Comparison of ENCODE assay signal across 28 mouse cellular contexts in the genomic region with DNA sequence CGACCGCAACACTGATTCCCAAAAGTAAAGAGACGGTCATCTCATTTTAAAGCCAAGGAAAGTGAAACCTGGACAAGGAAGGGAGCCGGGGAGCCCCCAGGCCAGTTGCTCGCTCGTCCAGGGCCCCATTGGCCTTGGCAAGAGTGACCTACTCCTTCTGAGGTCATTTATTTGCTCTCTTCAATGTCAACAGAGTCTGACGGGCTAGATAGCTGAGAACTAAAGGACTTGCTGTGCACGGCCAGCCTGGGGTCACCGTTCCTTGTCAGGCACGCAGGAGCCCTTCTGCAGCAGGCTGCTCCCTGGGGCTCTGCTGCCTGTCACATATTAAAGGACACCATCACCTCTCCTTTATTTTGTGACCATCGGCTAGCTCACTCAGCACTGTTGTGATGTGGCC. TPM values are rescaled to one million over a fixed set of nuclear protein-coding genes. Genes with fewer than 3 reads are reported as not detected.
A peak's percentile ranks its signal among the peaks of the same experiment; 100 is the strongest.
DNase-seq lines count a peak whose midpoint lies in the region; ATAC-seq and TF ChIP-seq lines count a peak whose summit lies in the region.
"Had no signal": no experiment of that assay in that cellular context is flagged by ENCODE, and none has a peak within 500 bp of the region (broad histone marks: within the 10 kb centered on the region; RNA-seq: fewer than 3 reads in every experiment).

No protein-coding gene starts in this region.

- H3K27ac ChIP-seq in liver, adult 2 months (replicated peaks; ENCODE audit: insufficient read depth, low read depth, low read length) = no peak overlapping the region
- no peak overlapping the region for H3K27ac ChIP-seq in liver, embryonic 12.5 days
- no peak overlapping the region for H3K27ac ChIP-seq in liver, embryonic 14.5 days
- H3K27ac ChIP-seq in liver, postnatal 0 days (ENCODE audit: low read depth) = peak overlapping the region; percentile 62
- H3K27ac ChIP-seq: embryonic facial prominence, embryonic 10.5 days; embryonic facial prominence, embryonic 13.5 days; forebrain, embryonic 12.5 days; forebrain, embryonic 15.5 days; heart, adult 2 months; hindbrain, embryonic 12.5 days had no signal

- TF ChIP-seq CTCF in liver, adult 2 months (IDR thresholded peaks at IDR 0.05; ENCODE audit: low read depth, low read length) = no peak
- TF ChIP-seq CTCF in liver, embryonic 14.5 days (IDR thresholded peaks at IDR 0.05; ENCODE audit: low read depth) = no peak
- no peak for TF ChIP-seq CTCF in liver, postnatal 0 days (IDR thresholded peaks at IDR 0.05; ENCODE audit: low read depth)

- no peak for TF ChIP-seq POLR2A in liver, adult 2 months (IDR thresholded peaks at IDR 0.05; ENCODE audit: extremely low read depth, insufficient read depth, low read length)

- no peaks in the 10 kb centered on the region; the same call in 1 of the 2 replicates for H3K27me3 ChIP-seq in liver, adult 2 months (ENCODE audit: control insufficient read depth, insufficient read depth, low read length)
- peaks cover 48% of the 10 kb centered on the region for H3K27me3 ChIP-seq in liver, embryonic 12.5 days (replicated peaks)
- H3K27me3 ChIP-seq in liver, embryonic 14.5 days (ENCODE audit: control insufficient read depth, insufficient read depth, low read length) = peaks cover 5% of the 10 kb centered on the region; the same call in 1 of the 2 replicates
- H3K27me3 ChIP-seq in liver, postnatal 0 days (ENCODE audit: insufficient read depth, low read length) = peaks cover 5% of the 10 kb centered on the region; the same call in 1 of the 2 replicates

- H3K4me1 ChIP-seq in liver, adult 2 months (ENCODE audit: control insufficient read depth, insufficient read depth, low read length) = no peaks in the 10 kb centered on the region; the same call in 1 of the 2 replicates
- peaks cover 14% of the 10 kb centered on the region; the same call in 1 of the 2 replicates for H3K4me1 ChIP-seq in liver, embryonic 12.5 days
- H3K4me1 ChIP-seq in liver, embryonic 14.5 days (replicated peaks; ENCODE audit: control insufficient read depth in 2 of 2, insufficient read depth in 2 of 2, low read length in 1 of 2) = no peaks in the 10 kb centered on the region; a peak in 1 of 4 replicates
- peaks cover 16% of the 10 kb centered on the region; the same call in 1 of the 2 replicates for H3K4me1 ChIP-seq in liver, postnatal 0 days (ENCODE audit: insufficient read depth)

- H3K4me2 ChIP-seq in liver, embryonic 12.5 days = peak overlapping the region; percentile 48; the same call in 1 of the 2 replicates
- H3K4me2 ChIP-seq in liver, embryonic 14.5 days (ENCODE audit: low read depth) = peak overlapping the region; percentile 36
- H3K4me2 ChIP-seq in liver, postnatal 0 days (ENCODE audit: low read depth, low read length) = peak overlapping the region; percentile 66
- H3K4me2 ChIP-seq: embryonic facial prominence, embryonic 13.5 days; forebrain, embryonic 12.5 days; forebrain, embryonic 15.5 days; heart, embryonic 11.5 days; hindbrain, embryonic 12.5 days had no signal

- peak; percentile 39 for DNase-seq in liver, adult 2 months (ENCODE audit: extremely low read depth, low read depth, low spot score)
- no peak for DNase-seq in liver
- DNase-seq in liver, embryonic 14.5 days (ENCODE audit: low read depth in 3 of 3, low spot score in 3 of 3) = no peak
- DNase-seq in liver, postnatal 0 days = no peak
- no peak for DNase-seq in ovary, postnatal 14 days (ENCODE audit: low spot score)
- no peak for DNase-seq in adrenal gland, postnatal 36 days
- DNase-seq: adrenal gland, adult 2 months; adrenal gland, postnatal 14 days; cerebellum, adult 11-12 months; cerebellum, adult 8-10 months; cerebellum, postnatal 10 days; cerebellum, postnatal 36 days; embryo, embryonic 11 days; gastrocnemius, postnatal 25 days; heart, adult 2 months had no signal

- H3K9me3 ChIP-seq in liver, embryonic 12.5 days (replicated peaks) = no peaks in the 10 kb centered on the region
- no peaks in the 10 kb centered on the region for H3K9me3 ChIP-seq in liver, embryonic 14.5 days (ENCODE audit: control insufficient read depth, low read length)
- H3K9me3 ChIP-seq in liver, postnatal 0 days (ENCODE audit: low read length) = no peaks in the 10 kb centered on the region
- H3K9me3 ChIP-seq: embryonic facial prominence, embryonic 10.5 days; embryonic facial prominence, embryonic 13.5 days; forebrain, embryonic 12.5 days; forebrain, embryonic 15.5 days; hindbrain, embryonic 12.5 days had no signal

- no peaks in the 10 kb centered on the region for H3K79me2 ChIP-seq in liver, adult 2 months (ENCODE audit: control insufficient read depth, insufficient read depth, low read length)

- no peaks in the 10 kb centered on the region for H3K36me3 ChIP-seq in liver, adult 2 months (ENCODE audit: control insufficient read depth, insufficient read depth, low read length)
- H3K36me3 ChIP-seq in liver, embryonic 12.5 days = no peaks in the 10 kb centered on the region
- no peaks in the 10 kb centered on the region for H3K36me3 ChIP-seq in liver, embryonic 14.5 days (replicated peaks; ENCODE audit: control insufficient read depth, insufficient read depth, low read depth)
- no peaks in the 10 kb centered on the region for H3K36me3 ChIP-seq in liver, postnatal 0 days (replicated peaks; ENCODE audit: insufficient read depth, low read length)
- H3K36me3 ChIP-seq: embryonic facial prominence, embryonic 10.5 days; embryonic facial prominence, embryonic 13.5 days; forebrain, embryonic 12.5 days; forebrain, embryonic 15.5 days; hindbrain, embryonic 12.5 days had no signal

- 29% methylated on average over 11 of the region's 11 CpGs for WGBS in liver, adult 2 months
- WGBS in liver, embryonic 12.5 days (ENCODE audit: insufficient replicate concordance) = 61% methylated on average over 11 of the region's 11 CpGs
- 57% methylated on average over 11 of the region's 11 CpGs for WGBS in liver, embryonic 14.5 days (ENCODE audit: insufficient replicate concordance)
- WGBS in liver, postnatal 0 days (ENCODE audit: insufficient replicate concordance) = 60% methylated on average over 11 of the region's 11 CpGs

- no peak overlapping the region for H3K4me3 ChIP-seq in liver, adult 2 months (ENCODE audit: insufficient read depth, low read depth, low read length)
- H3K4me3 ChIP-seq in liver, embryonic 12.5 days = no peak overlapping the region
- no peak overlapping the region for H3K4me3 ChIP-seq in liver, embryonic 14.5 days (ENCODE audit: insufficient read depth in 1 of 2, low read depth in 2 of 2, low read length in 2 of 2)
- H3K4me3 ChIP-seq in liver, postnatal 0 days (ENCODE audit: low read depth, low read length) = peak overlapping the region; percentile 45
- H3K4me3 ChIP-seq: embryonic facial prominence, embryonic 13.5 days; forebrain, embryonic 12.5 days; forebrain, embryonic 15.5 days; heart, adult 2 months; hindbrain, embryonic 12.5 days had no signal

- ATAC-seq in liver, embryonic 12.5 days = no peak
- ATAC-seq in liver, embryonic 14.5 days (ENCODE audit: insufficient read depth) = no peak
- ATAC-seq in liver, postnatal 0 days = peak; percentile 59
- ATAC-seq: CD4-positive, CD25-positive, alpha-beta regulatory T cell, adult 4 months; forebrain, embryonic 15.5 days; hindbrain, embryonic 16.5 days had no signal

- TF ChIP-seq EP300 in liver, embryonic 14.5 days (IDR thresholded peaks at IDR 0.05; ENCODE audit: low read depth) = no peak
- TF ChIP-seq EP300 in liver, postnatal 0 days (IDR thresholded peaks at IDR 0.05; ENCODE audit: low read depth) = no peak

- no peak overlapping the region for H3K9ac ChIP-seq in liver, adult 2 months (ENCODE audit: low read depth, low read length)
- H3K9ac ChIP-seq in liver, embryonic 12.5 days = no peak overlapping the region
- H3K9ac ChIP-seq in liver, embryonic 14.5 days (replicated peaks) = no peak overlapping the region
- H3K9ac ChIP-seq in liver, postnatal 0 days (replicated peaks) = peak overlapping the region; percentile 48
- H3K9ac ChIP-seq: embryonic facial prominence, embryonic 13.5 days; forebrain, embryonic 12.5 days; forebrain, embryonic 15.5 days; hindbrain, embryonic 12.5 days had no signal

RNA-seq across cellular contexts. Expression of a gene that starts 1.1 kb away (rescaled TPM):
- total RNA-seq in liver, adult 2 months (2014; rRNA removed) = 8.2 and 8.3 TPM in 2 replicates
- 16.1 and 28.1 TPM in 2 replicates for polyA plus RNA-seq in liver, adult 2 months (2012; rRNA removed)
- 3.6 and 3.8 TPM in 2 replicates for polyA plus RNA-seq in liver, embryonic 12.5 days (2016; fragmentation: Nextera tagmentation; extraction: Ambion mirVana)
- polyA plus RNA-seq in liver, embryonic 14.5 days (2012; rRNA removed) = 3.2 and 3.8 TPM in 2 replicates
- 5.7 and 7.7 TPM in 2 replicates for polyA plus RNA-seq in liver, embryonic 14.5 days (2014; fragmentation: Nextera tagmentation; extraction: Ambion mirVana)
- polyA plus RNA-seq in liver, postnatal 0 days (2015; fragmentation: Nextera tagmentation; extraction: Ambion mirVana) = 46.2 and 49.5 TPM in 2 replicates
- 1 to 10 TPM in 1 of 2 experiments, under 1 TPM in 1; 0.72 to 1.3 TPM for total RNA-seq in adrenal gland, postnatal 36 days (2021)
- total RNA-seq: hematopoietic stem cell, adult 5-6 weeks; MEL had no signal
- polyA plus RNA-seq: C2C12 had no signal

RNA-seq across cellular contexts. Expression of a gene that starts 21.2 kb away (rescaled TPM):
- total RNA-seq in liver, adult 2 months (2014; rRNA removed) = 4.1 and 5.6 TPM in 2 replicates
- 9.3 and 11.3 TPM in 2 replicates for polyA plus RNA-seq in liver, adult 2 months (2012; rRNA removed)
- polyA plus RNA-seq in liver, embryonic 12.5 days (2016; fragmentation: Nextera tagmentation; extraction: Ambion mirVana) = 19.0 and 19.4 TPM in 2 replicates
- 5.4 and 7.4 TPM in 2 replicates for polyA plus RNA-seq in liver, embryonic 14.5 days (2012; rRNA removed)
- 7.8 and 8.8 TPM in 2 replicates for polyA plus RNA-seq in liver, embryonic 14.5 days (2014; fragmentation: Nextera tagmentation; extraction: Ambion mirVana)
- polyA plus RNA-seq in liver, postnatal 0 days (2015; fragmentation: Nextera tagmentation; extraction: Ambion mirVana) = 8.8 and 9.1 TPM in 2 replicates
- 10 to 100 TPM; 13.1 to 15.8 TPM for total RNA-seq in adrenal gland, postnatal 36 days (2021)

RNA-seq across cellular contexts. Expression of a gene that starts 31.6 kb away (rescaled TPM):
- total RNA-seq in liver, adult 2 months (2014; rRNA removed) = 0.09 and 0.13 TPM in 2 replicates
- polyA plus RNA-seq in liver, adult 2 months (2012; rRNA removed) = 0.11 and 0.22 TPM in 2 replicates
- 0.72 and 1.1 TPM in 2 replicates for polyA plus RNA-seq in liver, embryonic 12.5 days (2016; fragmentation: Nextera tagmentation; extraction: Ambion mirVana)
- 0.16 and 0.23 TPM in 2 replicates for polyA plus RNA-seq in liver, embryonic 14.5 days (2012; rRNA removed)
- polyA plus RNA-seq in liver, embryonic 14.5 days (2014; fragmentation: Nextera tagmentation; extraction: Ambion mirVana) = 0.13 and 0.16 TPM in 2 replicates
- 0.13 and 0.34 TPM in 2 replicates for polyA plus RNA-seq in liver, postnatal 0 days (2015; fragmentation: Nextera tagmentation; extraction: Ambion mirVana)
- total RNA-seq in adrenal gland, postnatal 36 days (2021) = 1 to 10 TPM; 1.1 to 1.4 TPM
- total RNA-seq: MEL had no signal
- polyA plus RNA-seq: CD4-positive, CD25-positive, alpha-beta regulatory T cell, adult 4 months; erythroblast, embryonic 14.5 days had no signal
